Mouse (Mus musculus) gastrocnemius, postnatal 36 days (tissue): Measurements from ENCODE around the gene Ctsz. TPM values are rescaled to one million over a fixed set of nuclear protein-coding genes. Genes with fewer than 3 reads are reported as not detected.

Experiments
- DNase-seq, 2 experiments: peaks; one replicate each; pipeline ENCODE4 v3.0.0; 2022
- intact Hi-C: fragments of 180-260 bp; cut with DNase I; formaldehyde crosslinking; loops from one replicate; pipeline ENCODE4 v1.15.1; 2025
- total RNA-seq, 2 experiments: library from RNA; stranded (reverse); gene quantifications; 2 replicates each; pipeline ENCODE4 v1.2.3; 2021

Ctsz gene
- total RNA-seq, 2 experiments from 2014 or later, result 23.4 to 24.7 TPM

- DNase-seq, result no peak
Observed at GRCm38 (mm10) chr2:174443046-174443445, 4.2 kb upstream of the Ctsz start.

DNA sequence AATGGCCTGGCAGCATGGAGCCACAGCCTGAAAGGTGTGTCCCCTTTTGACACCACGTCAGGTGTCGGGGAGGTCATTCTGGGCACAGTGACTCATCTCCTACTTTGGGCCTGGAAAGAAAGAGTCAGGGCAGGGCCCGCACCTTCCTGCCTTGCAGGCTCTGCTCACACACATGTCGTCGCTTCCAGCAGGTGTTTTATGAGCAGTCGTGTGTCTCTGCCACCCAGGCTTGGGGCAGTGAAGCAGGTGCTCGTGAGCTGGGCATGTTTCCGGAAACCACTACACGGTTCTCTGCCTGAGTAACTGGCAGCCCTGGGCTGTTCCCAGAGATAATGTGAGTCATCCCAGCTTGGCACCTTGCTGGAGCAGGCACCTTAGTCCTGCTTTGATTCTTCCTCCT, 3.6 kb upstream of the Ctsz start:
- DNase-seq, result no peak
- intact Hi-C loops, result no loop called here

More at GRCm38 (mm10) chr2:174443046-174443445, 4.2 kb upstream of the Ctsz start:
- intact Hi-C loops, result no loop called here

DNA sequence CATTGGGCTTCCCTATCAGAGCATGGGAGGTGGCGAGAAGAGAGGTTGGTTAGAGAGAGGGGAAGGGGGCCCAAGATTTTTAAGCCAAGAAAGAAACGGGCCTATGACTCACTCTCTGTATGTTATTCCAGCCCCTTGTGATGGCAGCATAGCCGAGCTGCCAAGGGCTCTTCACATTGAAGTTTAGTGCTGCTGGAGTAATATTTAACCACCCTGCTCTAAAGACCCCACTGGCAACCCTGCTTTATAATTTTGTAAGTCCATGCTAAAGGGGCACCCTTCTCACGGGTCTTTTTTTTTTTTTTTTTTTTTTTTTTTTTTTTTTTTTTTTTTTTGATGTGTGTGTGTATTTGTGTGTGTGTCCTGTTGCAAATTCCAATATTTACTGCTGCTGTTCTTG, 3.1 kb upstream of the Ctsz start:
- no peak for DNase-seq
- intact Hi-C loops, result no loop called here

GRCm38 (mm10) chr2:174439961-174440360, 1.1 kb upstream of the Ctsz start:
- no peak for DNase-seq
- intact Hi-C loops, result no loop called here

- intact Hi-C loops, result no loop called here
- no peak for DNase-seq
Observed at GRCm38 (mm10) chr2:174439450-174439838, 605 bp upstream of the Ctsz start.

DNA sequence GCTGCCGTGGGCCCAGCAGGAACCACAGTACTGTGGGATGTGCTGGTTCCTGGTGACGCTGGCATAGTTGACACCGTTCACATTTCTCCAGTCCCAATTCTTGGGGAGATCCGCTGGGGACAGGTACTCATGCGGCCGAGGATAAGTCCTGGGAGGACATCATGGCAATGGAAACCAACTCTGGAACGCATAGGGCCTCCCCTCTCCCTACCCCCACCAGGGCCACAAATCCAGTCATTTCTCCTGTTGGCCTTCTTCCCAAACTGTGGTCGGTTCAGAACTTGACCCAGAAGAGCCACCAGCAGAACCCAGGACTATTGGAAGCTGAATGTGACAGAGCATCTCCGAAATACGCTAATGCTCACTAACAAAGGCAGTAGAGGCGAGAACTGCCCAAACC, 658 bp downstream of the Ctsz start:
- intact Hi-C loops, result no loop called here
- no peak for DNase-seq

DNA sequence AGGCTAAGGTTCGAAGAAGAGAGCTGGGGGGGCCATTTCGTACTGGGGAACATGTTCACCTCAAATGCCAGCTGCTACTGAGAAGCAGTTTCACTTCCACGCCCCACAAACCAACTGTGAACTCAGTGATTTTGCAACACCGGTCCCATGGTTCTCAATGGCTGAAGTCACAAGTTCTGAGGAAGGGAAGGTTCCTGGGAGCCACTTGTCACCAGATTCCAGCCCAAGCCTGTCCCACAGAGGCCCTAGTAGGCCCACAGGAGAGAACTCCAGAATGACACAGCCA, 1.2 kb downstream of the Ctsz start:
- DNase-seq, result no peak
- intact Hi-C loops, result no loop called here

GRCm38 (mm10) chr2:174436916-174437696, 1.7 kb downstream of the Ctsz start:
- intact Hi-C loops, result no loop called here
- no peak for DNase-seq

DNA sequence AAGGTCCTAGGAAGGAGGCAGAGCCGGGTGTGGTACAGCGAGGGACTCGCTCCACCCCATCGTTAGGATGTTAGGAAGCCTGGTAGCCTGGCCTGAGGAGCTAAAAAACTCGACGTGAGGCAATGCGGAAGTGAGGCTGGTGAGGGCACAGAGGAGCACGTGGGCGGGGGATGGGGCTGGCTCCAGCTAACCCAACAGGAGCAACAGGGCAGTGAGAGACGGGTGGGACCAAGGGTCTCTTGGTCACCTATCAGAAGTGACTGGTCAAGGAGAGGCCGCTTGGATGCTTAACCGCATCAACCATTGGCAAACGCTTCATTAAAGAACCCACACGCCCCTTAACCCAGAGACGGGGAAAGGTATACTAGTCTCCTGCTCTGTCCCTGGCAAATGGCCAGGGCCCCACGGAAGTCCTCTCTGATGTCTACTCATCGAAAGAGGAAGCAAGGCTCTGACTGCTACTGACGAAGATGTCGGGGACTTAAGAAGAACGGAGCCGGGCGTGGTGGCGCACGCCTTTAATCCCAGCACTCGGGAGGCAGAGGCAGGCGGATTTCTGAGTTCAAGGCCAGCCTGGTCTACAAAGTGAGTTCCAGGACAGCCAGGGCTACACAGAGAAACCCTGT, 2.6 kb downstream of the Ctsz start:
- no peak for DNase-seq
- intact Hi-C loops, result no loop called here

DNA sequence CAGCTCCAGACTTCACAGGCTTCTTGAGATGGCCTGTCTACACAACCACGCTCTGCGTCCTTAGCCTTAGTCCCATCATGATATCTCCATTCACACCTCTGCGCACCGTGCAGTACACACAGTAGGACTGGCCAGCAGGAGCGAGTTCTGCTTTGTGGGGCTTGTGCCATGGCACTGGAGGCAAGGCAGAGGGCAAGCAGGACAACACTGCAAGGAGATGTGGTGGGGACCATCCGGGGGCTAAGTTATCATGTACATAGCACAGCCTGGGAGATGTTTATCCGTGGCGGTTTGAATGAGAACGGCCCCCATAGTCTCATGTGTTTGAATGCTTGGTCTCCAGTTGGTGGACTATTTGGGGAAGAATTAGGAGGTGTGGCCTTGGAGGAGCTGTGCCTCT, 3.9 kb downstream of the Ctsz start:
- intact Hi-C loops, result no loop called here

DNA sequence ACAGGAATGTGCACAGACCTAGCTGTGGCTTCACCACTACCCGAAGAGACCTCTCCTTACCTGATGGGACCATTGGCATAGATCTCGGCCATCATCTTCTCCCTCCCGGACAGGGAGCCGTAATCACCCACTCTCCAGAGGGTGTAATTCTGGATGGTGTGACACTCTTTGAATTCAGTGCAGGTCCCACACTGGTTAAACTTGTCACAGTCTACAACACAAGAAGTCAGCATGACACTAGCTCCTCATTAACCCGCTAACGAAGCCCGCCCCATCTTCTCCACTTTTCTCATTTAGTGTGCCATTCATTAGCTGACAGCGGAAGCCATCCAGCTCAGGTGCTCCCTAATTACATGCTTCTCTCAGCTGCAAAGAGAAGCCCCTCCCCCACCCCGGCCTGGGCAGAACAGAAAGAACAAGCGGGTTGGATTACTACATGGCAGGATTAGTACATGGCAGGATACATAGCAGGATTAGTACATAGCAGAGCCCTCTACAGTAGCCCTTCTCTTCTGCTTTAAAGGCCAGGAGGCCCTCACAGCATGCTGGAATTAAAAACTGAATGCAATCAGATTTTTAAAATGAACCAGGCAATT, 9.7 kb downstream of the Ctsz start:
- intact Hi-C loops, result no loop called here
- peak in 1 of 2 experiments; percentile 5 for DNase-seq

More for the DNA sequence above, 3.9 kb downstream of the Ctsz start:
- no peak for DNase-seq

DNA sequence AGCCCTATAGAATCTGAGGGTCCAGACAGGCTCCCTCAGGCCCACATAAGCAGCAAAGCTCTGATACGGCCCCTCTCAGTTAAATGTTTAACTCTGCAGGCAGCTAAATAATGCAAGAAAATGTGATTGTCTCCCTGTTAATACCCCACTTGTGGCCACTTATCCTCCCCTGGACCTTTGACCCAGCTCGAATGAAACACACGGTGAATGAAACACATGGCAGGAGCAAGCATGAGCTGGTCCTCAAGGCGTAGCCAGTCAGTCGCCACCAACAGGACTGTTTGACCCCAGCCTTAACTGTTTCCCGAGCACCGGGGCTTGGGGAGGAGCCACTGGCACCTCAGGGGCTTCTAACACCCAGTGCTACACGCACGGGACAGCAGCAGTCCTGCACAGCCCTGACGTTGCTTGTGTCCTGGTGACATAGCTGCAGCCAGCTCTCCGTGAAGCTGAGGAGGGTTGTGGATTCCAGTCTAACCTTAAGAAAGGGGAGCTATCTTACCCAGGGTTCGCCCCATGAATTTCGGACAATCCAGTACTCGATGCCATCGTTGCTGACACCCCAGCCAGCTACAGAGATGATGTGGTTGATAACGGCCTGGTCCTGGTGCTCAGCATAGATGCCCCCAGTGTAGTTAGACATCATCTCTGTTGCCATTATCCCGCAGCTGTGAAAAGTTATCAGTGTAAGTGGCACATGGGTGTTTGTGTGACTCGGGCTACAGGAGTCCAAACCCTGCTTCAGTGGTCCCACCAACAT, 10.6 kb downstream of the Ctsz start:
- DNase-seq, result peak in 1 of 2 experiments; percentile 12
- intact Hi-C loops, result no loop called here

GRCm38 (mm10) chr2:174426856-174427255, 12.0 kb downstream of the Ctsz start:
- intact Hi-C loops, result no loop called here
- peak in 1 of 2 experiments; percentile 9 for DNase-seq

- DNase-seq, result no peak
- intact Hi-C loops, result no loop called here
Observed at GRCm38 (mm10) chr2:174424301-174425085, 14.3 kb downstream of the Ctsz start.

DNA sequence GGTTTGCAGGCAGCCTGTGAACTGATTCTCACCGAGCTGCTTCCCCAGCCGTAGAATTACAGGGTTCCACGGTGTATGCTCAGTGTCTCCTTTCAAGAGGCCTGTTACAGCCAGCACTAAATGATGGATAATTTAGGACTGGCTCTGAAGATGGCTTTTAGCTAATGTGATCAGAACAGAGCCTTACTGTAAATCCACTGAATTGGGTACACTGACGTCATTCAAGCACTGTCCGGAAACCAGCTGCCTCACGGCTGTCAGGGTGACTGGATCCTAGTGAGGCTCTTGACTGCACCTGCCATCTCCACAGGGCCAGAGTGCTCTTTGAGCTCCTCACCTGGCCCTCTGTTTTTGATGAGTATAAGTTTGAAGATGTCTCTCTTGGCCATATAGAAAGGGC, 17.7 kb downstream of the Ctsz start:
- intact Hi-C loops, result no loop called here
- no peak for DNase-seq

DNA sequence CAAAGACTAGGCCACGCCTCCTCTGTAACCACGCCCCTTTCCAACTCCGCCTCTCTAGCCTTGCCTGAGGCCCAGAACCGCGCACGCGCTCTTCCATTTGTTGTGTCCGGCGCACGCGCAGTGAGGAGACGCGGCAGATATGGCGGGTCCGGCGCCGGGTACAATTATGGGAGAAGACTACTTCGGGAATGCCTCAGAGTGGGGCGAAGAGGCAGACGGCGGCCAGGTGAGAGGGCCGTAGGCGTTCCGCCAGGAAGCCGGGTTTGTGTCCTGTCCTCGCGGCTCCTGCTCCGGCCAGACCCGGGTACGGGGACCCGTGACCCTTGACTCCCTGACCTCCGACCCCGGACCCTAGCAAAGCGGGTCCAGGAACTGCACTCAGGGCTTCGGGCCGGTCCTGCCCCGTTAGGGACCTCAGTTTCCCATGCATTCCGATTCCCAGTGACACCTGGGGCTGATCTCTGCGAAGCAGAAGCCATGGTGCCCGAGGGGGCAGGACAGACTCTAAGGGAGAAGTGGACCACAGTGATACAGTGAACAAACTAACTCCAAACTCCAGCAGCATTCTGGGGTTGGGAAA, 23.0 kb downstream of the Ctsz start, which contains the start of gene Nelfcd:
TSS of gene Nelfcd (plus strand) at position 74 of the 580 bp plus-strand sequence.
- intact Hi-C loops, result loop anchor here (2.0 kb wide), 1 partner anchor 77 kb away; no protein-coding TSS in a partner anchor
- DNase-seq, result peak; percentile 92 to 93

- DNase-seq, result no peak
- intact Hi-C loops, result loop anchor here (2.0 kb wide), 1 partner anchor 76 kb away; no protein-coding TSS in a partner anchor
Observed at GRCm38 (mm10) chr2:174415001-174415730, 23.7 kb downstream of the Ctsz start.

DNA sequence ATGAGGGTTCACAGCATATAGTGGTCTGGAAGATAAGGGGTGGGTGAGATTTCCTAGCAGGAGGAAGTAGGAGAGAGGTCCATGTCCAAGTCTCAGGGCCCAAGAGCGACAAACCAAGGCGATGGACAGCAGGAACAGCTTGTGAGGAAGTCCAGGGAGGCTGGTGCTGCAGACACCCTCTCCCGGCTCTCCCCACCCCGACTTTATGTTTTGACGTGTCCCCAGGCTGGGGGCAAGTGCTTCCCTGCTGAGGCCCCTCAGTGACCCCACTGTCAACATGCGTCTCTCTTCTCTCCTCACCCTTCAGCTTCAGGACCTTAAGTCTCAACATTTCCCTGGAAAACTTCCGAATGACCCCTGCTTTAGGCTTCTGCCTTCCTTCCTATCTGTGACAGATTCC, 25.7 kb downstream of the Ctsz start:
- DNase-seq, result no peak
- intact Hi-C loops, result no loop called here

DNA sequence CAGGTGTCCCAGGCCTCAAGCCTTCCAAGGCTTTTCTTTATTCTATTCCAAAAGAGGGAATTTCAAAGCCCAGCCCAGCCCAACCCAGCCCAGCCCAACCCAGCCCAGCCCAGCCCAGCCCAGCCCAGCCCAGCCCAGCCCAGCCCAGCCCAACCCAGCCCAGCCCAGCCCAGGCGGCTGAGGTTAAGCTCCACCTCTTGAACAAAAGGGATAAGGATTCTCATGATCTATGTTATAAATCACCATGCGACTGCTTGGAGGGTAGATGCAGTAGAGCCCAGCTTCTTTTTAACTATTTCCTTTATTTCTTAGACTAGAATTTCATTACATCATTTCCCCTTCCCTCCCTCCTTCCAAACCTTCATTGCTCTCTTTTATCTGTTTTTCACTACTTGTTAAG, 28.6 kb downstream of the Ctsz start:
- intact Hi-C loops, result no loop called here

More for the DNA sequence above, 28.6 kb downstream of the Ctsz start:
- no peak for DNase-seq
